Mouse (Mus musculus): ENCODE measurements around the gene Yjefn3. TPM values are rescaled to one million over a fixed set of nuclear protein-coding genes. Genes with fewer than 3 reads are reported as not detected.

Gene Yjefn3
- polyA plus RNA-seq, 1 experiment from 2014 or later: 10.8 TPM

DNA sequence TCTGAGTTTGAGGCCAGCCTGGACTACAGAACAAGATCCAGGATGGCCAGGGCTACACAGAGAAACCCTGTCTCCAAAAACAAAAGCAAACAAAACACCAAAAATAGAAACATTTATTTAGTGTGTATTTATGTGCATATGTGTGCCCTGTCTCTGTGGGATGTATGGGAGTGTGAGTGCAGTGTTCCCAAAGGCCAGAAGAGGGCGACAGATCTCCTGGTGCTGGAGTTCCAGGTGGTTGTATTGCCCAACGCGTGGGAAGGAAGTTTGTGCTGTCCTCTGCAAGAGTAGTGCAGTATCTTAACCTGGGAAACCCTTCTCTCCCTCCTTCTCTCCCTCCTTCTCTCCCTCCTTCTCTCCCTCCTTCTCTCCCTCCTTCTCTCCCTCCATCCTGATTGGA lies 52.6 kb downstream of the Yjefn3 start:
- Histone ChIP-seq H3K9ac (replicated peaks) (no peak overlapping the region), H3K27ac (no peak overlapping the region), H3K36me3 (peaks cover 17% of the 10 kb centered on the region), H3K9me3 (no peaks in the 10 kb centered on the region), H3K27me3 (no peaks in the 10 kb centered on the region), H3K4me2 (replicated peaks) (no peak overlapping the region), H3K4me1 (replicated peaks) (no peaks in the 10 kb centered on the region), H3K4me3 (replicated peaks) (no peak overlapping the region)
- no peak for ATAC-seq
- 50% methylated on average over 3 of the region's 3 CpGs for WGBS

DNA sequence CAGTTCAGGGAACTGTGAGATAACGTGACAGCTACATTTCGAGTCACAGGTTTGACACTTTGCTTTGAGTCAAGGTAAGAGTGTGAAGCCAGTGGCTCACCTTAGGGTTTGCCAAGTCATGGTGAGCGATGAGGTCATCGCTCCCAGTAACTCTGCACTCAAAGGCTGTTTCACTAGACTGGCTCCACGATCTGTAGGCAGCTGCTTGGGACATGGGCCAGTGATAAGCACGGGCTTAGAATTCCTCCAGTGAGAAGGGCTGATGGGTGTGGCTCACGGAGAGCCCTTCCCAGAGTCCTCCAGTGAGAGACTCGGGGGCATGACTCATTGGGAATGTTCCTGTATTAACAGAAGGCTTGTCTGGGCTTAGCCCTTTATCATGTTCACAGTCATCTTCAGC lies 53.6 kb downstream of the Yjefn3 start:
- Histone ChIP-seq H3K27ac (no peak overlapping the region), H3K4me2 (replicated peaks) (no peak overlapping the region), H3K4me3 (replicated peaks) (no peak overlapping the region), H3K36me3 (peaks cover 17% of the 10 kb centered on the region), H3K9me3 (no peaks in the 10 kb centered on the region), H3K27me3 (no peaks in the 10 kb centered on the region), H3K4me1 (replicated peaks) (no peaks in the 10 kb centered on the region), H3K9ac (replicated peaks) (no peak overlapping the region)
- 92% methylated on average over 8 of the region's 8 CpGs for WGBS
- ATAC-seq: no peak

DNA sequence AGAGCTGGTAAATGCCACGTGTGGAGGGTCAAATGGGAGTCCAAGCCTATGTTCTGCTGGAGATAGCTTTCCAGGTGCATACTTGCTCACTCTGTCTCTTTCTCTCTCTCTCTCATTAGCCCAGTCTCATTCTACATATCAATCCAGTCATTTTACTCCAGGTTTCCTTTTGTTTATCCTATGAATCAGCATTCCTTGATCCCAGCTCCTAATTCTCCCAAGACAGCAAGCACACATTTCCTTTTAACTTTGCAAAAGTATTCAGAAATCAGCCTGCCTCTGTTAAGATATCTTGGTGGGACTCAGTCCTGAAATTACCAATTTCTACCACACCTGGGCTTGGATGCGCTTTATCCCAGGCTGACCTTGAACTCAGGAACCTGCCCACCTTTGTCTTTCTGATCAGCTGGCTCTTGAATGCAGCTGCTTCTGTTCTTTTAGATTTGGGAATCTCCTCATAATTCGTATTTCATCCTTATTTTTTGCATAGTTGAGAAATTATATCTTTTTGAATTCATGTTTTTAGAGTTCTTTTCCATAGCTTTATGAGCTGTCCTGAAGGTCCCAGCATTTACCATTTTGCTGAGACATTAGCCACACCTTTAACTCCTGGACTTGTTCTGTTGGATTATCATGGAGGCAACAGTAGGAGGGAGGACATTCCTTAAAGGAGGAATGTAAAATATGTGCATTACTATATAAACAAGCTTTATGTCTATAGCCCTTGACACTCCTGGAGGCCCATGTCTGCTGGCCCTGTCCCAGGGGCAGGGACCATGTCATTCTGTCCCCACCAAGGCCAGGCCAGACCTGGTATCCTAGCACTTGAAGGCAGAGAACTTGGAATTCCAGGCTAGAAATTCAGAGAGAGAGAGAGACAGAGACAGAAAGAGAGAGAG lies 55.1 kb downstream of the Yjefn3 start:
- no peak overlapping the region for H3K4me2 ChIP-seq (replicated peaks)
- no peak overlapping the region for H3K4me3 ChIP-seq (replicated peaks)
- no peaks in the 10 kb centered on the region for H3K9me3 ChIP-seq
- ATAC-seq: no peak
- H3K27ac ChIP-seq: no peak overlapping the region
- no peak overlapping the region for H3K9ac ChIP-seq (replicated peaks)
- H3K36me3 ChIP-seq: peaks cover 18% of the 10 kb centered on the region
- no peaks in the 10 kb centered on the region for H3K27me3 ChIP-seq
- 85% methylated on average over 3 of the region's 3 CpGs for WGBS
- no peaks in the 10 kb centered on the region for H3K4me1 ChIP-seq (replicated peaks)

Other genes with a start within 250 kb of the Yjefn3 start
- gene Zfp964, start 248.2 kb downstream of the Yjefn3 start, polyA plus RNA-seq (2015; fragmentation: Nextera tagmentation; extraction: Ambion mirVana): 2.3 and 2.4 TPM in 2 replicates
- gene Zfp869, start 192.0 kb downstream of the Yjefn3 start, polyA plus RNA-seq (2015; fragmentation: Nextera tagmentation; extraction: Ambion mirVana): 28.4 and 28.8 TPM in 2 replicates
- 9.2 and 10.2 TPM in 2 replicates for gene Zfp963, start 152.7 kb downstream of the Yjefn3 start, polyA plus RNA-seq (2015; fragmentation: Nextera tagmentation; extraction: Ambion mirVana)
- gene Gm20422, start 127.8 kb downstream of the Yjefn3 start, polyA plus RNA-seq (2015; fragmentation: Nextera tagmentation; extraction: Ambion mirVana): 0.24 and 1.1 TPM in 2 replicates
- gene Atp13a1, start 111.5 kb downstream of the Yjefn3 start, polyA plus RNA-seq (2015; fragmentation: Nextera tagmentation; extraction: Ambion mirVana): 46.6 and 49.0 TPM in 2 replicates
- 49.1 and 51.7 TPM in 2 replicates for gene Zfp866, start 111.5 kb downstream of the Yjefn3 start, polyA plus RNA-seq (2015; fragmentation: Nextera tagmentation; extraction: Ambion mirVana)
- 31.8 and 37.0 TPM in 2 replicates for gene Gmip, start 94.0 kb downstream of the Yjefn3 start, polyA plus RNA-seq (2015; fragmentation: Nextera tagmentation; extraction: Ambion mirVana)
- 0.58 and 0.64 TPM in 2 replicates for gene Lpar2, start 80.3 kb downstream of the Yjefn3 start, polyA plus RNA-seq (2015; fragmentation: Nextera tagmentation; extraction: Ambion mirVana)
- 59.2 and 65.0 TPM in 2 replicates for gene Pbx4, start 70.2 kb downstream of the Yjefn3 start, polyA plus RNA-seq (2015; fragmentation: Nextera tagmentation; extraction: Ambion mirVana)
- 2.1 TPM in 2 replicates for gene Cilp2, start 15.0 kb downstream of the Yjefn3 start, polyA plus RNA-seq (2015; fragmentation: Nextera tagmentation; extraction: Ambion mirVana)
- gene Tssk6, start 528 bp downstream of the Yjefn3 start, polyA plus RNA-seq (2015; fragmentation: Nextera tagmentation; extraction: Ambion mirVana): 3.7 and 4.1 TPM in 2 replicates
- 174 and 181 TPM in 2 replicates for gene Ndufa13, start 154 bp downstream of the Yjefn3 start, polyA plus RNA-seq (2015; fragmentation: Nextera tagmentation; extraction: Ambion mirVana)
- gene Gatad2a, start 93.7 kb upstream of the Yjefn3 start, polyA plus RNA-seq (2015; fragmentation: Nextera tagmentation; extraction: Ambion mirVana): 26.0 and 27.7 TPM in 2 replicates
- 83.9 and 87.6 TPM in 2 replicates for gene Mau2, start 140.0 kb upstream of the Yjefn3 start, polyA plus RNA-seq (2015; fragmentation: Nextera tagmentation; extraction: Ambion mirVana)
- 62.1 and 65.1 TPM in 2 replicates for gene Sugp1, start 140.1 kb upstream of the Yjefn3 start, polyA plus RNA-seq (2015; fragmentation: Nextera tagmentation; extraction: Ambion mirVana)
- 1.8 TPM in 2 replicates for gene Tm6sf2, start 170.2 kb upstream of the Yjefn3 start, polyA plus RNA-seq (2015; fragmentation: Nextera tagmentation; extraction: Ambion mirVana)
- gene Hapln4, start 180.7 kb upstream of the Yjefn3 start, polyA plus RNA-seq (2015; fragmentation: Nextera tagmentation; extraction: Ambion mirVana): 0.39 and 0.40 TPM in 2 replicates
- 139 and 146 TPM in 2 replicates for gene Ncan, start 218.2 kb upstream of the Yjefn3 start, polyA plus RNA-seq (2015; fragmentation: Nextera tagmentation; extraction: Ambion mirVana)
- 27.2 and 30.4 TPM in 2 replicates for gene Nr2c2ap, start 228.6 kb upstream of the Yjefn3 start, polyA plus RNA-seq (2015; fragmentation: Nextera tagmentation; extraction: Ambion mirVana)
- 12.5 and 13.4 TPM in 2 replicates for gene Rfxank, start 236.4 kb upstream of the Yjefn3 start, polyA plus RNA-seq (2015; fragmentation: Nextera tagmentation; extraction: Ambion mirVana)
- gene Borcs8, start 236.8 kb upstream of the Yjefn3 start, polyA plus RNA-seq (2015; fragmentation: Nextera tagmentation; extraction: Ambion mirVana): 53.0 and 56.5 TPM in 2 replicates
- gene Mef2b, start 237.0 kb upstream of the Yjefn3 start, polyA plus RNA-seq (2015; fragmentation: Nextera tagmentation; extraction: Ambion mirVana): 0.26 and 0.59 TPM in 2 replicates

Data from midbrain, embryonic 13.5 days (tissue).